Mouse (Mus musculus): ENCODE results near the gene Lmod2.

DNA sequence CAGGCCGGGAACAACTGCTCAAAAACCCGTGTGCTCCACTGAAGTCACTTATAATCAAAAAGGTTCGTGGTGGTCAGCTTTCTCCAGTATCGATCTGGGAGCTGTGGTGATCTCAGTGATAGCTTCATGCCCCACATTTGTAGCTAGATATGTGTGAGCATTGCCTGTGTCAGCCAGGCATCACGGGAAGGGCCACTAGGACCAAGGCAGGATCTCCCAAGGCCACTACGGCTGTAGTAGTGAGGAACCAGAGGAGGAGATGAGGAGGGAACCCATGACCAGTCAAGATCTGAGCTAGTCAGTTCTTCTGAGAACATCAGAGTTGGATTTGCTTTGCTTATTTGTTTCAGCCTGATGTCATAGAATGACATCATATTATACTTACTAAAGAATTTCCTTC, 1.6 kb downstream of the Lmod2 start:
- TF ChIP-seq POLR2A (IDR thresholded peaks at IDR 0.05; ENCODE audit: extremely low read depth, insufficient read depth, low read length), result no peak
- no peak for TF ChIP-seq CTCF (IDR thresholded peaks at IDR 0.05; ENCODE audit: low read depth, low read length)

Measured in liver, adult 2 months (tissue).